Mouse (Mus musculus) hindbrain, embryonic 16.5 days (tissue): ENCODE data around the gene Gm31371. TPM values are rescaled to one million over a fixed set of nuclear protein-coding genes. Genes with fewer than 3 reads are reported as not detected.
"Not testable (repeated sequence)": the region's sequence is repeated elsewhere in the genome, so short reads cannot be mapped to it uniquely, and the experiment has no call there.

Experiments
- ATAC-seq: fragments of 200-750 bp; cut with Nextera tagmentation; 2 replicates; pipeline ENCODE4 v1.8.0; 2017; ENCODE audit warnings: moderate TSS enrichment, moderate library complexity
- H3K27ac ChIP-seq: fragments of 300-500 bp; sonication (generic); 2 replicates; pipeline ENCODE4 v1.5.1; 2014; ENCODE audit warnings: low read depth, mild to moderate bottlenecking, control low read depth, low read length, moderate library complexity
- H3K27me3 ChIP-seq: fragments of 300-500 bp; sonication (generic); replicated peaks from 2 replicates; pipeline ENCODE4 v1.6.1; 2014; ENCODE audit warnings: low read length; ENCODE audit not compliant: control insufficient read depth, insufficient read depth
- H3K36me3 ChIP-seq: fragments of 300-500 bp; sonication (generic); 2 replicates; pipeline ENCODE4 v1.6.1; 2014; ENCODE audit warnings: mild to moderate bottlenecking, low read length, moderate library complexity, mixed read lengths; ENCODE audit not compliant: control insufficient read depth, insufficient read depth
- H3K4me1 ChIP-seq: fragments of 300-500 bp; sonication (generic); 2 replicates; pipeline ENCODE4 v1.6.1; 2014; ENCODE audit warnings: low read depth, low read length; ENCODE audit not compliant: control insufficient read depth, insufficient read depth
- H3K4me2 ChIP-seq: fragments of 300-500 bp; sonication (generic); 2 replicates; pipeline ENCODE4 v1.6.1; 2014; ENCODE audit warnings: mild to moderate bottlenecking, low read length, control low read depth, moderate library complexity
- H3K4me3 ChIP-seq: fragments of 300-500 bp; sonication (generic); 2 replicates; pipeline ENCODE4 v1.5.1; 2014; ENCODE audit warnings: mild to moderate bottlenecking, low read length, control low read depth, moderate library complexity
- H3K9ac ChIP-seq: fragments of 300-500 bp; sonication (generic); 2 replicates; pipeline ENCODE4 v1.6.1; 2014; ENCODE audit warnings: low read depth, mild to moderate bottlenecking, control low read depth, low read length, moderate library complexity
- H3K9me3 ChIP-seq: fragments of 300-500 bp; sonication (generic); 2 replicates; pipeline ENCODE4 v1.6.1; 2014; ENCODE audit warnings: mild to moderate bottlenecking, low read length, moderate library complexity; ENCODE audit not compliant: control insufficient read depth
- WGBS: fragments of 180-500 bp; shearing (Covaris S2); extraction: QIAGEN DNeasy Blood & Tissue Kit; methylation state at CpG from one replicate; pipeline ENCODE4 v1.1.7; 2014; 5-methylcytosine and 5-hydroxymethylcytosine counted together
- polyA plus RNA-seq: library from polyadenylated mRNA; unstranded; fragments of >200 nt; fragmentation: Nextera tagmentation; extraction: Ambion mirVana; gene quantifications from 2 replicates; pipeline ENCODE4 v1.2.1, GENCODE M21; 2015

Gm31371 gene
- polyA plus RNA-seq, 1 experiment from 2014 or later: not detected

DNA sequence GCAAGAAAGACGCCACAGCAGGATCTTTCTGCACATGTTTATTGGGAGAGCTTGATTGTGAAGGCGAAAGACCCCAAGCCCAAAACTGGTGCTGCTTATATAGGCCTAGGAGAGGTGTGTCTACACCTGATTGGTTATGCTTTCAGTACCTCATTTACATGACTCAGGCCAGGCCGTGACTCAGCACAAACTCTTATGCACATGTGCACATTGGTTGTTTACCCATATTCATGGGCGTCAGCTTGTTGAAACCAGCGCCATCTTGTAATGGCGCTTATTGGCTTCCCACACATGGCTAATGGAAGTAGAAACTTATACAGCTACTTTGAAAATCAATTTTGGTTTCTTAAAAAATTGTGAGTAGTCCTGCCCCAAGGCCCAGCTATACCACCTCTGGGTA lies 72.0 kb downstream of the Gm31371 start:
- not testable (repeated sequence) for H3K9me3 ChIP-seq, H3K27ac ChIP-seq, ATAC-seq, H3K4me3 ChIP-seq, H3K27me3 ChIP-seq, H3K4me2 ChIP-seq, H3K9ac ChIP-seq, H3K36me3 ChIP-seq, H3K4me1 ChIP-seq
- WGBS: 89% methylated on average over 6 of the region's 6 CpGs

Other genes starting within 250 kb of the Gm31371 start
- not detected in 2 replicates for gene 4930467E23Rik, start 173.8 kb upstream of the Gm31371 start, polyA plus RNA-seq